Mouse (Mus musculus) heart, postnatal 36 days (tissue): ENCODE results near the gene Pde6h. TPM values are rescaled to one million over a fixed set of nuclear protein-coding genes. Genes with fewer than 3 reads are reported as not detected.
"Not testable (repeated sequence)": the region's sequence is repeated elsewhere in the genome, so short reads cannot be mapped to it uniquely, and the experiment has no call there.

Experiments
- DNase-seq, 2 experiments: peaks; one replicate each; pipeline ENCODE4 v3.0.0; 2021 to 2022
- intact Hi-C: fragments of 180-260 bp; cut with DNase I; formaldehyde crosslinking; loops from one replicate; pipeline ENCODE4 v1.15.1; 2025
- total RNA-seq, 2 experiments: library from RNA; stranded (reverse); gene quantifications; 2 replicates each; pipeline ENCODE4 v1.2.3; 2021

Pde6h gene
- total RNA-seq, 2 experiments from 2014 or later: not detected

- intact Hi-C loops: loop anchor here (5.0 kb wide), 2 partner anchors 45 to 105 kb away; partner anchors contain the start of genes Erp27 and Pde6h
- DNase-seq: no peak
These were observed 43.8 kb downstream of the Pde6h start for GRCm38 (mm10) chr6:136967466-136967865.

GRCm38 (mm10) chr6:136968877-136969276 is 45.2 kb downstream of the Pde6h start:
- DNase-seq: not testable (repeated sequence)
- intact Hi-C loops: loop anchor here (5.0 kb wide), 2 partner anchors 47 to 107 kb away; partner anchors contain the start of genes Erp27 and Pde6h

- no peak for DNase-seq
- intact Hi-C loops: loop anchor here (5.0 to 10.0 kb wide), 2 partner anchors 117 to 355 kb away; no protein-coding TSS in a partner anchor
These were observed 55.8 kb downstream of the Pde6h start for GRCm38 (mm10) chr6:136979274-136980082.

- peak; percentile 23 to 49 for DNase-seq
- intact Hi-C loops: loop anchor here (5.0 to 10.0 kb wide), 2 partner anchors 118 to 356 kb away; no protein-coding TSS in a partner anchor
These were observed 56.7 kb downstream of the Pde6h start for GRCm38 (mm10) chr6:136980331-136980746.

GRCm38 (mm10) chr6:136982581-136982980 is 58.9 kb downstream of the Pde6h start:
- no peak for DNase-seq
- intact Hi-C loops: loop anchor here (5.0 to 10.0 kb wide), 2 partner anchors 120 to 358 kb away; no protein-coding TSS in a partner anchor

- intact Hi-C loops: loop anchor here (5.0 to 10.0 kb wide), 2 partner anchors 121 to 358 kb away; no protein-coding TSS in a partner anchor
- no peak for DNase-seq
These were observed 59.6 kb downstream of the Pde6h start for GRCm38 (mm10) chr6:136983201-136983600.

- intact Hi-C loops: loop anchor here (10.0 kb wide), 1 partner anchor 361 kb away; no protein-coding TSS in a partner anchor
- no peak for DNase-seq
These were observed 62.4 kb downstream of the Pde6h start for GRCm38 (mm10) chr6:136986019-136986418.

GRCm38 (mm10) chr6:136986718-136987117 is 63.1 kb downstream of the Pde6h start:
- intact Hi-C loops: loop anchor here (10.0 kb wide), 1 partner anchor 362 kb away; no protein-coding TSS in a partner anchor
- DNase-seq: no peak

- DNase-seq: no peak
These were observed 65.0 kb downstream of the Pde6h start for GRCm38 (mm10) chr6:136988536-136989060.

GRCm38 (mm10) chr6:136989824-136990497 is 66.3 kb downstream of the Pde6h start:
- no peak for DNase-seq
- intact Hi-C loops: loop anchor here (10.0 kb wide), 1 partner anchor 365 kb away; no protein-coding TSS in a partner anchor

More at GRCm38 (mm10) chr6:136988536-136989060, 65.0 kb downstream of the Pde6h start:
- intact Hi-C loops: loop anchor here (10.0 kb wide), 1 partner anchor 364 kb away; no protein-coding TSS in a partner anchor

- intact Hi-C loops: no loop called here
- DNase-seq: no peak
These were observed 66.9 kb downstream of the Pde6h start for GRCm38 (mm10) chr6:136990557-136990956.

GRCm38 (mm10) chr6:136993574-136993973 is 69.9 kb downstream of the Pde6h start:
- no peak for DNase-seq
- intact Hi-C loops: no loop called here

- intact Hi-C loops: loop anchor here (5.0 kb wide), 1 partner anchor 172 kb away; no protein-coding TSS in a partner anchor
- no peak for DNase-seq
These were observed 71.9 kb downstream of the Pde6h start for GRCm38 (mm10) chr6:136995533-136995932.

- no peak for DNase-seq
- intact Hi-C loops: loop anchor here (5.0 kb wide), 1 partner anchor 171 kb away; no protein-coding TSS in a partner anchor
These were observed 72.7 kb downstream of the Pde6h start for GRCm38 (mm10) chr6:136996336-136996735.

GRCm38 (mm10) chr6:136998181-136998580 is 74.5 kb downstream of the Pde6h start:
- no peak for DNase-seq
- intact Hi-C loops: loop anchor here (5.0 kb wide), 1 partner anchor 169 kb away; no protein-coding TSS in a partner anchor

GRCm38 (mm10) chr6:136999009-136999408 is 75.4 kb downstream of the Pde6h start:
- no peak for DNase-seq
- intact Hi-C loops: loop anchor here (5.0 kb wide), 1 partner anchor 168 kb away; no protein-coding TSS in a partner anchor

- DNase-seq: no peak
- intact Hi-C loops: loop anchor here (5.0 kb wide), 1 partner anchor 167 kb away; no protein-coding TSS in a partner anchor
These were observed 76.2 kb downstream of the Pde6h start for GRCm38 (mm10) chr6:136999707-137000446.

- no peak for DNase-seq
- intact Hi-C loops: no loop called here
These were observed 77.1 kb downstream of the Pde6h start for GRCm38 (mm10) chr6:137000706-137001105.
